14 mouse cellular contexts compared by ENCODE assay signal in the genomic region with DNA sequence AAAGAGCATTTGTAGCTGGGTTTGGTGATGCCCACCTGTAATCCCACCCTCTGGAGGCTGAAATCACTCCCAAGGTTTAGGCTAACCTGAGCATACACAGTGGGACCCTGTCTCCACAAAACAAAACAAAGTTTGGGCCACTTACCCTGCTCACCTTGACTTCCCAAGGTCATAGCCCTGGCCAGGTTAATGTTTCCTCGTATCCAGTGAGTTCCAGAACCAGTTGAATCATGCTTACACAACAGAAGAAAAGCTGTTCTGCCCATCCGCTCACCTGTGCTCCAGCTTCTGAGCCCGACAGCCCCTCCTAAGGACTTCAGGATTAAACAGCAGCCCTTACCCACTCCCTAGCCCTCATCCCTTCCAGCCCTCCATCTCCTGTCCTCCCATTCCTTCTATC.
"Had no signal": no experiment of that assay in that cellular context is flagged by ENCODE, and none has a peak within 500 bp of the region (broad histone marks: within the 10 kb centered on the region; RNA-seq: fewer than 3 reads in every experiment).

No protein-coding gene starts in this region.

- H3K9me3 ChIP-seq: hindbrain, embryonic 15.5 days; limb, embryonic 12.5 days; limb, embryonic 15.5 days; lung, embryonic 15.5 days had no signal

- H3K4me3 ChIP-seq: hindbrain, embryonic 15.5 days; limb, embryonic 12.5 days; limb, embryonic 15.5 days; lung, embryonic 15.5 days had no signal

- H3K36me3 ChIP-seq: hindbrain, embryonic 15.5 days; limb, embryonic 12.5 days; limb, embryonic 15.5 days; lung, embryonic 15.5 days had no signal

- H3K9ac ChIP-seq: hindbrain, embryonic 15.5 days; limb, embryonic 12.5 days; limb, embryonic 15.5 days; liver, embryonic 14.5 days; lung, embryonic 15.5 days had no signal

- H3K27ac ChIP-seq: hindbrain, embryonic 15.5 days; limb, embryonic 12.5 days; limb, embryonic 15.5 days; liver, embryonic 14.5 days; lung, embryonic 15.5 days had no signal

- H3K27me3 ChIP-seq: hindbrain, embryonic 15.5 days; limb, embryonic 15.5 days; lung, embryonic 15.5 days had no signal

- H3K4me2 ChIP-seq: hindbrain, embryonic 15.5 days; limb, embryonic 12.5 days; limb, embryonic 15.5 days; lung, embryonic 15.5 days; midbrain, embryonic 11.5 days had no signal

- DNase-seq: left cerebral cortex, postnatal 4 days; lung, adult 18-20 months; lung, postnatal 10 days; lung, postnatal 4 days; midbrain, embryonic 14.5 days; thymus, adult 18-20 months; thymus, postnatal 36 days had no signal

- ATAC-seq: intestine, postnatal 0 days had no signal
